Mouse (Mus musculus): Measurements from ENCODE around the gene Ppp2ca. TPM values are rescaled to one million over a fixed set of nuclear protein-coding genes. Genes with fewer than 3 reads are reported as not detected.
A peak's percentile ranks its signal among the peaks of the same experiment; 100 is the strongest.
"Not testable (repeated sequence)": the region's sequence is repeated elsewhere in the genome, so short reads cannot be mapped to it uniquely, and the experiment has no call there.

The Ppp2ca gene
- polyA plus RNA-seq, 1 experiment from 2014 or later, result 143 TPM

- Histone ChIP-seq H3K27me3 (replicated peaks) (no peaks in the 10 kb centered on the region), H3K9me3 (no peaks in the 10 kb centered on the region), H3K36me3 (no peaks in the 10 kb centered on the region), H3K9ac (peak overlapping the region; percentile 100), H3K4me3 (peak overlapping the region; percentile 99), H3K4me1 (peaks cover 29% of the 10 kb centered on the region), H3K4me2 (replicated peaks) (peak overlapping the region; percentile 91), H3K27ac (peak overlapping the region; percentile 100)
- under 1% methylated on average over 72 of the region's 72 CpGs for WGBS
- ATAC-seq (ENCODE audit: low FRiP score, low read depth), result peak; percentile 92
Observed at GRCm38 (mm10) chr11:52099031-52099761, 715 bp downstream of the Ppp2ca start.

GRCm38 (mm10) chr11:52099771-52100219, 1.3 kb downstream of the Ppp2ca start:
- H3K4me3 ChIP-seq, result peak overlapping the region; percentile 99
- peaks cover 29% of the 10 kb centered on the region for H3K4me1 ChIP-seq
- no peaks in the 10 kb centered on the region for H3K36me3 ChIP-seq
- no peaks in the 10 kb centered on the region for H3K9me3 ChIP-seq
- no peaks in the 10 kb centered on the region for H3K27me3 ChIP-seq (replicated peaks)
- no peak for ATAC-seq (ENCODE audit: low FRiP score, low read depth)
- H3K27ac ChIP-seq, result no peak overlapping the region
- H3K4me2 ChIP-seq (replicated peaks), result peak overlapping the region; percentile 91
- H3K9ac ChIP-seq, result peak overlapping the region; percentile 100
- 10% methylated on average over 7 of the region's 7 CpGs for WGBS

- no peak overlapping the region for H3K9ac ChIP-seq
- H3K4me2 ChIP-seq (replicated peaks), result no peak overlapping the region
- peaks cover 24% of the 10 kb centered on the region for H3K4me1 ChIP-seq
- no peaks in the 10 kb centered on the region for H3K36me3 ChIP-seq
- ATAC-seq (ENCODE audit: low FRiP score, low read depth), result no peak
- H3K4me3 ChIP-seq, result no peak overlapping the region
- no peaks in the 10 kb centered on the region for H3K27me3 ChIP-seq (replicated peaks)
- 96% methylated on average over 4 of the region's 4 CpGs for whole genome bisulfite sequencing
- no peak overlapping the region for H3K27ac ChIP-seq
- no peaks in the 10 kb centered on the region for H3K9me3 ChIP-seq
Observed at GRCm38 (mm10) chr11:52102977-52103376, 4.5 kb downstream of the Ppp2ca start.

DNA sequence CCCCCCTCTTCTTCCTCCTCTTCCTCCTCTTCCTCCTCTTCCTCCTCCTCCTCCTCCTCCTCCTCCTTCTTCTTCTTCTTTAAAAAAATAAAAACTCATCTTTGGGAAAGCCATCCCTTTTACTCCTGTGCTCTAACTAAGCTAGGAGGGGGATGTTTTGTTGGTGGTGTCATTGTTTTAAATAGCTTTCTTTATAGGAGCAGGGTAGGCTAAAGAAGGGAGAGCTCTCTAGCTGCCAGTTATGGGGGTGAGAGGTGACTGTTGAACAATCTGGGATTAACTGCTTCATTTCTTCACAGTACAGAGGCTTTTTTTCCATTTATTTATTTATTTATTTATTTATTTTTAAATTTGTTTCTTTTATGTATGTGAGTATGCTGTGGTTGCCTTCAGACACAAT, 7.0 kb downstream of the Ppp2ca start:
- Histone ChIP-seq H3K4me2 (replicated peaks) (no peak overlapping the region), H3K27me3 (replicated peaks) (no peaks in the 10 kb centered on the region), H3K4me3 (no peak overlapping the region), H3K9me3 (no peaks in the 10 kb centered on the region), H3K9ac (no peak overlapping the region), H3K27ac (no peak overlapping the region), H3K36me3 (no peaks in the 10 kb centered on the region), H3K4me1 (peaks cover 16% of the 10 kb centered on the region)
- no peak for ATAC-seq (ENCODE audit: low FRiP score, low read depth)

DNA sequence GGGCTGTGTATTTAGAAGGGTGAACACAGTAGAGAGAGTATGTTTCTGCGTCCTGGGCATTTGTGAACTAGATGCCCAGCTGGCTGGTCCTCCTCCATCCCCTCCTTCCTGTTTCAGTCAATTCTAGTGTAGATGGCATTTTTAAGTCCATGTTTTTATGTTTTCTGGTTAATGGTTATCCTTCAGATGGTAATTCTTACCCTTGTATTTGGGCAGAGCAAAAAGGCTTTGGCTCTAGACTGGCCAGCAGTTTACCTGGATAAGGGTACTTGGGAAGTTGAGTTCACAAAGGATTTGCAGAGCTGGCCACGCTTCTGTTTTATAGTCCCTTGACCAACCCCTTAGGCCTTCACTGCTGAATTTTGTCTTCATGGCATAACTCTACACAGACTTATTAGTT, 7.6 kb downstream of the Ppp2ca start:
- H3K9me3 ChIP-seq, result no peaks in the 10 kb centered on the region
- H3K36me3 ChIP-seq, result no peaks in the 10 kb centered on the region
- H3K4me3 ChIP-seq, result no peak overlapping the region
- H3K27ac ChIP-seq, result no peak overlapping the region
- WGBS, result 90% methylated on average over 2 of the region's 2 CpGs
- no peak overlapping the region for H3K4me2 ChIP-seq (replicated peaks)
- H3K9ac ChIP-seq, result no peak overlapping the region
- H3K4me1 ChIP-seq, result peaks cover 10% of the 10 kb centered on the region
- H3K27me3 ChIP-seq (replicated peaks), result no peaks in the 10 kb centered on the region
- ATAC-seq (ENCODE audit: low FRiP score, low read depth), result no peak

- Histone ChIP-seq H3K4me3 (no peak overlapping the region), H3K36me3 (no peaks in the 10 kb centered on the region), H3K9ac (no peak overlapping the region), H3K27me3 (replicated peaks) (no peaks in the 10 kb centered on the region), H3K9me3 (no peaks in the 10 kb centered on the region), H3K4me1 (peaks cover 6% of the 10 kb centered on the region), H3K4me2 (replicated peaks) (no peak overlapping the region), H3K27ac (no peak overlapping the region)
- no peak for ATAC-seq (ENCODE audit: low FRiP score, low read depth)
- 100% methylated on average over 1 of the region's 1 CpGs for WGBS
Observed at GRCm38 (mm10) chr11:52106438-52106837, 8.0 kb downstream of the Ppp2ca start.

DNA sequence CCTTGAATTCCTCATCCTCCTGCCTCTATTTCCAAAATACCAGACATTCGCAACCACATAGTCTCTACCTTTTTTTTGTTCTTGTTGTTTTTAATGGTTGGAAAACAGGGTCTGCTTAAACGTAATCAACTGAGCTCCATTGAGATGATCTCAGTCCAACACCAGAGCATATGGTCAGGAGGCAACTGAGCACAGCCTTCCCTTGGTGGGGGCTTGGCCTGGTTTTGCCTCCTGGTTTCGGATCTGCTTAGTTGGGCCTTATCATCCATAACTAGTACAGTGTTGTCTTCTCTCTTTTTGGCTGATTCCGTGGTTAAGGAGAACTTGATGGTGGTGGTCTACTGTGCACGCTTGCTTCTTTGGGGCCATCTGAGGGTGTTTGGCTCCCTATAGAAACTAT, 10.3 kb downstream of the Ppp2ca start:
- Histone ChIP-seq H3K27ac (no peak overlapping the region), H3K9me3 (no peaks in the 10 kb centered on the region), H3K4me2 (replicated peaks) (no peak overlapping the region), H3K36me3 (0 out of 2 replicates have a peak, but pooled peaks cover 3% of the 10 kb centered on the region), H3K9ac (no peak overlapping the region), H3K4me1 (no peaks in the 10 kb centered on the region), H3K27me3 (replicated peaks) (no peaks in the 10 kb centered on the region), H3K4me3 (no peak overlapping the region)
- no peak for ATAC-seq (ENCODE audit: low FRiP score, low read depth)
- 97% methylated on average over 5 of the region's 5 CpGs for WGBS

DNA sequence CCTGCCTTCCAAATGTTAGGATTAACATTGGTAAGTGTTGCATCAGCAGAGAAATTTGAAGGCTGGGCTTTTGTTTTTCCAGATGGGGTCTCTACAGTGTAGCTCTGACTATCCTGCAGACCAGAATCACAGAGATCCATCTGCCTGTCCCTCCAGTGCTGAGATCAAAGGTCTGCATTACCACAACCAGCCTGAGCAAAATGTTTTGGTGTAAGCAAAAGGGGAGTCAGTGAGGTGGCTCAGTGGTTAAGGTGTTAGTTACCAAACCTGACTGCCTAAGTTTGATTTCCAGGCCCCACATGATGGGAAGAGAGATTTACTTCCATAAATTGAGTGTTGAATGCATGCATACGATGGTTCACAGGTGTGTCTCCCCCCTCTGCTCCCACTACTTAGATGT, 10.9 kb downstream of the Ppp2ca start:
- no peaks in the 10 kb centered on the region for H3K4me1 ChIP-seq
- H3K4me2 ChIP-seq (replicated peaks), result no peak overlapping the region
- WGBS, result 95% methylated on average over 1 of the region's 1 CpGs
- ATAC-seq (ENCODE audit: low FRiP score, low read depth), result no peak
- no peak overlapping the region for H3K9ac ChIP-seq
- peaks cover 7% of the 10 kb centered on the region; the same call in 1 of the 2 replicates for H3K36me3 ChIP-seq
- H3K4me3 ChIP-seq, result no peak overlapping the region
- H3K27me3 ChIP-seq (replicated peaks), result no peaks in the 10 kb centered on the region
- H3K9me3 ChIP-seq, result no peaks in the 10 kb centered on the region
- H3K27ac ChIP-seq, result no peak overlapping the region

- whole genome bisulfite sequencing, result 96% methylated on average over 3 of the region's 3 CpGs
- Histone ChIP-seq H3K9me3 (no peaks in the 10 kb centered on the region), H3K9ac (no peak overlapping the region), H3K4me3 (no peak overlapping the region), H3K27ac (no peak overlapping the region), H3K4me1 (no peaks in the 10 kb centered on the region), H3K36me3 (peaks cover 63% of the 10 kb centered on the region), H3K27me3 (replicated peaks) (no peaks in the 10 kb centered on the region), H3K4me2 (replicated peaks) (no peak overlapping the region)
- no peak for ATAC-seq (ENCODE audit: low FRiP score, low read depth)
Observed at GRCm38 (mm10) chr11:52115479-52115878, 17.0 kb downstream of the Ppp2ca start.

DNA sequence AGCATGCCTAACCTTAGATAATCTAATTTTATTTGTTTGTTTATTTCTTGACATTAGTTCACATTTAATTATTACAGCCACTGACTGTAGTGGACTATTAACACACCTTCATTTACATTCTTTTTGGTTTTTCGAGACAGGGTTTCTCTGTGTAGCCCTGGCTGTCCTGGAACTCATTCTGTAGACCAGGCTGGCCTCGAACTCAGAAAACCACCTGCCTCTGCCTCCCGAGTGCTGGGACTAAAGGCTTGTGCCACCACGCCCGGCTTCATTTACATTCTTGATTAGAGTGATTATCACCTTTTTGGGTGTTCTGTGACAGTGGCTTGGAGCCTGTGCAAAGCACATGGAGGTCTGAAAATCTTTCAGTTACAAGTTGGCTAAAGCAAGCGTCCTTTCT, 17.6 kb downstream of the Ppp2ca start:
- not testable (repeated sequence) for H3K27me3 ChIP-seq (replicated peaks); H3K4me1 ChIP-seq; H3K4me2 ChIP-seq (replicated peaks); H3K9ac ChIP-seq; H3K4me3 ChIP-seq; H3K9me3 ChIP-seq; H3K27ac ChIP-seq; ATAC-seq (ENCODE audit: low FRiP score, low read depth)
- 94% methylated on average over 6 of the region's 6 CpGs for WGBS
- H3K36me3 ChIP-seq, result peaks cover 67% of the 10 kb centered on the region

DNA sequence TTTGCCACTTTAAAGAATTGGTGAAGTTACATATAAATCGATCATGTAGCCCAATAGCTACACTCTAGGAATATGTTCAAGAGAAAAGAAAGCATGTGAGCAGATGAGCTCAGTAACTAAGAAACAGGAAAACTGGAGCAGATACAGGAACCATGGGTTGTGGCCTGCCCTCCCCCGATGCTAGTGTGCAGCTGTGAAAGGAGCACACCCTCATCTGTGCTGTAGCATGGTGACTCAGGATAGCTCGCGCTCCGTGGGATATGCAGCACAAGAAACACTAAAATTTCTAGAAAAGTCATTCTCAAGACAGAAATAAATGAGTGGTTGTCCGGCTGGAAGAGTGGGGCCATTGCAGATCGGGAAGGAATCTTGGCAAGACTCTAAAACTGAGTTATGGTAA, 18.7 kb downstream of the Ppp2ca start:
- WGBS, result 96% methylated on average over 7 of the region's 7 CpGs
- Histone ChIP-seq H3K4me2 (replicated peaks) (no peak overlapping the region), H3K36me3 (peaks cover 77% of the 10 kb centered on the region), H3K4me1 (no peaks in the 10 kb centered on the region), H3K27ac (no peak overlapping the region), H3K27me3 (replicated peaks) (no peaks in the 10 kb centered on the region), H3K9me3 (no peaks in the 10 kb centered on the region), H3K4me3 (no peak overlapping the region), H3K9ac (no peak overlapping the region)
- no peak for ATAC-seq (ENCODE audit: low FRiP score, low read depth)

DNA sequence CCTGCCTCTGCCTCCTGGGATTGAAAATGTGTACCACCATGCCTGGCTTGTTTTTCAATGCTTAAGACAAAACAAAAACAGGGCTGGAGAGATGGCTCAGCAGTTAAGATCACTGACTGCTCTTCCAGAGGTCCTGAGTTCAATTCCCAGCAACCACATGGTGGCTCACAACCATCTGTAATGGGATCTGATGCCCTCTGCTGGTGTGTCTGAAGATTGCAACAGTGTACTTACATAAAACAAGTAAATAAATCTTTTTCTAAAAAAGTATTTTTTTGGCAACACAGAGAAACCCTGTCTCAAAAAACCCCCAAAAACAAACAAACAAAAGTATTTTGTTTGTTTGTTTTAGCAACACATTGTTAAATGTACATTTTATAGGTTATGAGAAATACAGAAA, 21.9 kb downstream of the Ppp2ca start:
- H3K9me3 ChIP-seq, result not testable (repeated sequence)

DNA sequence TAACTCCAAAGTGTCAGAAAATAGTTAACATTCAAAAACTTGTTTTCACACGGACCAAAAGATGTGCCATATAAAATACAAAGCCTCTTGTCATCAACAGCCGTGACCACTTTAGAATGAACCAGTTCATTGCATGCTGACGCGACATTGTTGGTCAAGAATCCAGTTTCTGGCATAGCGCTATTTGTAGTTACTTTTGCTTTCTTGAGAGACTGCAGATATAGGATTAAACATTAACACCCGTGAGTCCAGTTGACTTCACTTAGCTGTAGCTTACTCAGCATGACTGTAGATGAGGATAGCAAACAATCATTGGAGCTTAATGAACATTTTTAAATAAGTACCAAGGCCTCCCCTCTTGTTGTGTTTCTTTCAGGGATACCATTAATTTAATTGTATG, 23.6 kb downstream of the Ppp2ca start:
- ATAC-seq (ENCODE audit: low FRiP score, low read depth), result no peak
- no peaks in the 10 kb centered on the region for H3K4me1 ChIP-seq
- H3K9ac ChIP-seq, result no peak overlapping the region
- no peaks in the 10 kb centered on the region for H3K9me3 ChIP-seq
- H3K27me3 ChIP-seq (replicated peaks), result no peaks in the 10 kb centered on the region
- no peak overlapping the region for H3K4me3 ChIP-seq
- 93% methylated on average over 6 of the region's 6 CpGs for WGBS
- H3K27ac ChIP-seq, result no peak overlapping the region
- H3K4me2 ChIP-seq (replicated peaks), result no peak overlapping the region
- H3K36me3 ChIP-seq, result peaks cover 78% of the 10 kb centered on the region

More for the DNA sequence above, 21.9 kb downstream of the Ppp2ca start:
- not testable (repeated sequence) for H3K9ac ChIP-seq; ATAC-seq (ENCODE audit: low FRiP score, low read depth); H3K27me3 ChIP-seq (replicated peaks); H3K4me3 ChIP-seq; H3K4me1 ChIP-seq; H3K27ac ChIP-seq; H3K4me2 ChIP-seq (replicated peaks)
- peaks cover 90% of the 10 kb centered on the region for H3K36me3 ChIP-seq
